Mouse (Mus musculus) monocyte, adult 59 days (primary cell): Measurements from ENCODE around the gene Cd274. TPM values are rescaled to one million over a fixed set of nuclear protein-coding genes. Genes with fewer than 3 reads are reported as not detected.

ENCODE experiments used
- total RNA-seq, 2 experiments: library from RNA; stranded (reverse); gene quantifications; one replicate each; pipeline ENCODE4 v1.2.4; 2023

The Cd274 gene
- total RNA-seq: 10 to 100 TPM; 43.3 to 46.0 TPM

GRCm38 (mm10) chr19:29366969-29367622 lies at the start of gene Cd274, which contains the start of gene Plgrkt:
TSS of gene Cd274 (plus strand) at chr19:29367455.
TSS of gene Plgrkt (minus strand) at chr19:29367390.

GRCm38 (mm10) chr19:29325053-29325851 lies 42.0 kb upstream of the Cd274 start, which contains the start of gene Insl6:
TSS of gene Insl6 (minus strand) at chr19:29325356.

GRCm38 (mm10) chr19:29334068-29334745 lies 33.0 kb upstream of the Cd274 start, which contains the start of gene Rln1:
TSS of gene Rln1 (minus strand) at chr19:29334670.

GRCm38 (mm10) chr19:29410619-29411018 lies 43.4 kb downstream of the Cd274 start, which contains the start of gene Pdcd1lg2:
TSS of gene Pdcd1lg2 (plus strand) at chr19:29410919.

Other genes starting within 250 kb of the Cd274 start
- 10 to 100 TPM; 66.5 to 78.9 TPM for gene Jak2, start 115.6 kb upstream of the Cd274 start, total RNA-seq
- gene Insl6, start 42.1 kb upstream of the Cd274 start, total RNA-seq: 1 to 10 TPM; 1.3 to 2.2 TPM
- not detected for gene Rln1, start 32.8 kb upstream of the Cd274 start, total RNA-seq
- gene Plgrkt, start 65 bp upstream of the Cd274 start, total RNA-seq: 10 to 100 TPM; 68.6 to 78.6 TPM
- 10 to 100 TPM in 1 of 2 experiments, 1 to 10 TPM in 1; 8.6 to 11.3 TPM for gene Pdcd1lg2, start 43.5 kb downstream of the Cd274 start, total RNA-seq
- gene Ric1, start 154.8 kb downstream of the Cd274 start, total RNA-seq: 10 to 100 TPM; 46.8 to 49.5 TPM